Mouse (Mus musculus): ENCODE data around the gene Crybb1.

Crybb1 gene

GRCm38 (mm10) chr5:112266011-112266777 lies 10.6 kb downstream of the Crybb1 start:
- no peak for DNase-seq (ENCODE audit: low spot score in 2 of 2)

- peak; percentile 52 to 62 for DNase-seq (ENCODE audit: low spot score in 2 of 2)
Measured at GRCm38 (mm10) chr5:112270764-112271541, 15.3 kb downstream of the Crybb1 start.

GRCm38 (mm10) chr5:112272934-112273333 lies 17.3 kb downstream of the Crybb1 start:
- no peak for DNase-seq (ENCODE audit: low spot score in 2 of 2)

GRCm38 (mm10) chr5:112273746-112274463 lies 18.3 kb downstream of the Crybb1 start:
- no peak for DNase-seq (ENCODE audit: low spot score in 2 of 2)

- no peak for DNase-seq (ENCODE audit: low spot score in 2 of 2)
Measured at GRCm38 (mm10) chr5:112275021-112275804, 19.6 kb downstream of the Crybb1 start.

- peak; percentile 99 to 100 for DNase-seq (ENCODE audit: low spot score in 2 of 2)
Measured at GRCm38 (mm10) chr5:112276267-112276873, 20.8 kb downstream of the Crybb1 start, which contains the start of gene Tpst2. Gene Tpst2, plus strand, starts transcription at chr5:112276691.

GRCm38 (mm10) chr5:112276907-112277348 lies 21.3 kb downstream of the Crybb1 start:
- no peak for DNase-seq (ENCODE audit: low spot score in 2 of 2)

- DNase-seq (ENCODE audit: low spot score in 2 of 2): no peak
Measured at GRCm38 (mm10) chr5:112277906-112278470, 22.4 kb downstream of the Crybb1 start.

- no peak for DNase-seq (ENCODE audit: low spot score in 2 of 2)
Measured at GRCm38 (mm10) chr5:112279181-112280021, 23.8 kb downstream of the Crybb1 start.

- DNase-seq (ENCODE audit: low spot score in 2 of 2): no peak
Measured at GRCm38 (mm10) chr5:112280151-112280550, 24.5 kb downstream of the Crybb1 start.

- DNase-seq (ENCODE audit: low spot score in 2 of 2): no peak
Measured at GRCm38 (mm10) chr5:112280863-112281660, 25.4 kb downstream of the Crybb1 start.

GRCm38 (mm10) chr5:112281676-112282075 lies 26.1 kb downstream of the Crybb1 start:
- no peak for DNase-seq (ENCODE audit: low spot score in 2 of 2)

GRCm38 (mm10) chr5:112282123-112282779 lies 26.6 kb downstream of the Crybb1 start:
- DNase-seq (ENCODE audit: low spot score in 2 of 2): no peak

GRCm38 (mm10) chr5:112282780-112283482 lies 27.3 kb downstream of the Crybb1 start:
- no peak for DNase-seq (ENCODE audit: low spot score in 2 of 2)

GRCm38 (mm10) chr5:112283543-112284202 lies 28.1 kb downstream of the Crybb1 start:
- DNase-seq (ENCODE audit: low spot score in 2 of 2): no peak

- DNase-seq (ENCODE audit: low spot score in 2 of 2): no peak
Measured at GRCm38 (mm10) chr5:112284203-112284582, 28.6 kb downstream of the Crybb1 start.

- DNase-seq (ENCODE audit: low spot score in 2 of 2): no peak
Measured at GRCm38 (mm10) chr5:112285548-112286085, 30.0 kb downstream of the Crybb1 start.
